Mouse (Mus musculus): ENCODE measurements around the gene Slc1a4. TPM values are rescaled to one million over a fixed set of nuclear protein-coding genes. Genes with fewer than 3 reads are reported as not detected.

Slc1a4 gene
- polyA plus RNA-seq, 2 experiments: 4.3 to 6.5 TPM

DNA sequence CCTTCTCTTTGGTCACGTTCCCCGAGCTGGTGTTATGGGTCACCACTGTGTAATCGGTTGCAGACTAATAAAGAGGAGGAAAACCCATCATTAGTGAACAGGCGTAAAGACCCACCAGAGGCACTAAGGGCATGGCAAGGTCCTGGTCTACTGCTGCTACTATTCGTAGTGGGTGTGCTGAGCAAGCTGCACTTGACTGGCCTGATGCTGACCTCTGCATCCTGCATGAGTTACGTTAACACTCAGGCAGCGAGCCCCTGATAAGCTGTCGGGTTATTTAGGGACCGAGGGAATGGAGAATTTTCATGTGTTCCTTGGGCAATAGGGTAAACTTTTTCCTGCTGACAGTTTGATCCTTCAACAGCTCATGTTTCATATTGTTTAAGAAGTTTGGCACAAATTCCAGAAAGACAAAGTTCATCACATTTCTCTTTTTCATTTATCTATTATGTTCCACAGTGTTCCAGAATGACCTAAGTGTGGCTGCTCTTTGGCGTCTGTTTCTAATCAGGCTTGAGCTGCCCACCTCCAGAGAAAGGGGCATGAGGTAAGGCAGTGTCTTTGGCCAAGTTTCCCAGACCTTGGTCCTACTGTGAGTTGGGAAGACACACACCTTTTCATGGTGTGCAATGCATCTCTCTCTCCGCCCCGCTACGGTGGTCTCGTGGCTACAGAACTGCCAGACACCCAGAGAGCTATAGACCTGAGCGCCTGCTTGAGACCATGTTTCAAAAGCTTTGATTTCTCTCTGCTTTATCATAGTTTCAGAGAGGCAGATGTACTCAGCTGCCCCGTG lies 13.7 kb downstream of the Slc1a4 start:
- ATAC-seq (ENCODE audit: insufficient read depth) (no peak), DNase-seq (ENCODE audit: low read depth in 3 of 3, low spot score in 3 of 3) (no peak)
- Histone ChIP-seq H3K4me3 (ENCODE audit: insufficient read depth in 1 of 2, low read depth in 2 of 2, low read length in 2 of 2) (no peak overlapping the region), H3K9me3 (ENCODE audit: control insufficient read depth, low read length) (no peaks in the 10 kb centered on the region), H3K27me3 (ENCODE audit: control insufficient read depth, insufficient read depth, low read length) (no peaks in the 10 kb centered on the region), H3K36me3 (replicated peaks; ENCODE audit: control insufficient read depth, insufficient read depth, low read depth) (no peaks in the 10 kb centered on the region), H3K4me1 (replicated peaks; ENCODE audit: control insufficient read depth in 2 of 2, insufficient read depth in 2 of 2, low read length in 1 of 2) (peaks cover 0 to 2% of the 10 kb centered on the region in 2 experiments; a peak in 1 of 4 replicates), H3K4me2 (ENCODE audit: low read depth) (no peak overlapping the region), H3K27ac (no peak overlapping the region), H3K9ac (replicated peaks) (no peak overlapping the region)
- TF ChIP-seq CTCF (IDR thresholded peaks at IDR 0.05; ENCODE audit: low read depth) (no peak), EP300 (IDR thresholded peaks at IDR 0.05; ENCODE audit: low read depth) (no peak)
- 71% methylated on average over 16 of the region's 16 CpGs for WGBS (ENCODE audit: insufficient replicate concordance)

DNA sequence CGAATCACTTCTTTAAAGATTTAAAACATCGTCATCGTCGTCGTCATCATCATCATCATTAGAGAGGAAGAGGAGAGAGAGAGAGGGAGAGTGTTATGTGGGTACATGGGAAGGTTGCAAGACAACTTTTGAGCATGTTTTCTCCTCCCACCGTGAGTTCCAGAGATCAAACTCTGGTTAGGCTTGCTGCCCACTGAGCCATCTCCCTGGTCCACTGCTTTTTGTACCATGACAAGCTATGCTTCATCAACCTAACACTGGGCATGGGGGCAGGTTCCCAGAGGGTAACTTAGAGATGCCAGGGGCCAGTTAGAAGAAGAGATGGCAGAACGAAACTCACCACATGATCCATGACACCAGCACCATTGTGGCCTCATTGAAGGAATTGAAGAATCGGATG lies 18.9 kb downstream of the Slc1a4 start:
- Histone ChIP-seq H3K36me3 (replicated peaks; ENCODE audit: control insufficient read depth, insufficient read depth, low read depth) (no peaks in the 10 kb centered on the region; the same call in 1 of the 2 replicates), H3K9me3 (ENCODE audit: control insufficient read depth, low read length) (no peaks in the 10 kb centered on the region), H3K27ac (no peak overlapping the region), H3K4me1 (replicated peaks; ENCODE audit: control insufficient read depth in 2 of 2, insufficient read depth in 2 of 2, low read length in 1 of 2) (no peaks in the 10 kb centered on the region), H3K9ac (replicated peaks) (no peak overlapping the region), H3K4me3 (ENCODE audit: insufficient read depth in 1 of 2, low read depth in 2 of 2, low read length in 2 of 2) (no peak overlapping the region), H3K27me3 (ENCODE audit: control insufficient read depth, insufficient read depth, low read length) (no peaks in the 10 kb centered on the region), H3K4me2 (ENCODE audit: low read depth) (no peak overlapping the region)
- no peak for DNase-seq (ENCODE audit: low read depth in 3 of 3, low spot score in 3 of 3)
- WGBS (ENCODE audit: insufficient replicate concordance): 75% methylated on average over 8 of the region's 8 CpGs
- ATAC-seq (ENCODE audit: insufficient read depth): no peak
- TF ChIP-seq EP300 (IDR thresholded peaks at IDR 0.05; ENCODE audit: low read depth) (no peak), CTCF (IDR thresholded peaks at IDR 0.05; ENCODE audit: low read depth) (no peak)

DNA sequence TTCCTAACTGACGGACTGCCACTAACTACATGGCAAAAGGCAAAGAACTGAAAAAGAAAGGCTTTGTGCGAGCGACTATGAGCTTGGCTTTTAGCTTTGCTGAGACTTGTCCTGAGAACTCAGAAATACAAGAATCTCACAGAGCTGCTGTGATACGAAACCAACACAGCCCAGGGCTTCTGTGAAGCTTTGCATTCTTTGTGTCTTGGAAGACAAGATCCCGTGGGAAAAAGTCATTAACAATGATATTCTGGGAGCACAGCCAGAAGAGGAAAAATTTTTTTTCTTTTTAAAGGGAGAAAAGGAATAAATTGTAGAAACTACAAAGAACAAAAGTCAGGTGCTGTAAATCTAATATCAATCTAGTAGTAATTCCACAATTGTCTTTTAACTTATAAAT lies 23.5 kb downstream of the Slc1a4 start:
- 71% methylated on average over 5 of the region's 5 CpGs for WGBS (ENCODE audit: insufficient replicate concordance)
- no peak overlapping the region for H3K9ac ChIP-seq (replicated peaks)
- no peak overlapping the region for H3K4me2 ChIP-seq (ENCODE audit: low read depth)
- DNase-seq (ENCODE audit: low read depth in 3 of 3, low spot score in 3 of 3) (no peak), ATAC-seq (ENCODE audit: insufficient read depth) (no peak)
- TF ChIP-seq CTCF (IDR thresholded peaks at IDR 0.05; ENCODE audit: low read depth) (no peak), EP300 (IDR thresholded peaks at IDR 0.05; ENCODE audit: low read depth) (no peak)
- H3K4me3 ChIP-seq (ENCODE audit: insufficient read depth in 1 of 2, low read depth in 2 of 2, low read length in 2 of 2): no peak overlapping the region
- H3K27ac ChIP-seq: no peak overlapping the region
- H3K36me3 ChIP-seq (replicated peaks; ENCODE audit: control insufficient read depth, insufficient read depth, low read depth): no peaks in the 10 kb centered on the region; the same call in none of the 2 replicates
- H3K9me3 ChIP-seq (ENCODE audit: control insufficient read depth, low read length): no peaks in the 10 kb centered on the region
- H3K4me1 ChIP-seq (replicated peaks; ENCODE audit: control insufficient read depth in 2 of 2, insufficient read depth in 2 of 2, low read length in 1 of 2): no peaks in the 10 kb centered on the region
- no peaks in the 10 kb centered on the region for H3K27me3 ChIP-seq (ENCODE audit: control insufficient read depth, insufficient read depth, low read length)

DNA sequence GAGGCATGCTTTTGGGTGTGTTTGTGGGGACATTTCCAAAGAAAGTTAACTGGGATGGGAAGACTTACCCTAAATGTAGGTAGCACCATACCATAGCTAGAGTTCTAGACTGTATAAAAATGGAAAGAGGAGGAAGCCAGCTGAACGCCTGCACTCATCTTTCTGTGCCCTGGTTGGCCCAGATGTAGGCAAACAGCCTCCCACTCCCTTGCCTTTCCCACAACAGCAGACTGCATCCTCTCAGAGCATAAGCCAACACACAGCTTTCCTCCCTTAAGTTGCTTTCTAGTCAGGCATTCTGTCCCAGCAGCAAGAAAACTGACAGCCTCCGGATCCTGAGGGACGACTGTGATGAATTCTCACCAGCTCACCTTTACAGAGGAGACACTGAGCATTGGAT lies 25.1 kb downstream of the Slc1a4 start:
- no peak for TF ChIP-seq CTCF (IDR thresholded peaks at IDR 0.05; ENCODE audit: low read depth)
- TF ChIP-seq EP300 (IDR thresholded peaks at IDR 0.05; ENCODE audit: low read depth): no peak
- H3K4me3 ChIP-seq (ENCODE audit: insufficient read depth in 1 of 2, low read depth in 2 of 2, low read length in 2 of 2): no peak overlapping the region
- no peak overlapping the region for H3K9ac ChIP-seq (replicated peaks)
- no peak for DNase-seq (ENCODE audit: low read depth in 3 of 3, low spot score in 3 of 3)
- ATAC-seq (ENCODE audit: insufficient read depth): no peak
- no peaks in the 10 kb centered on the region for H3K9me3 ChIP-seq (ENCODE audit: control insufficient read depth, low read length)
- no peak overlapping the region for H3K27ac ChIP-seq
- 87% methylated on average over 3 of the region's 3 CpGs for WGBS (ENCODE audit: insufficient replicate concordance)
- no peaks in the 10 kb centered on the region for H3K27me3 ChIP-seq (ENCODE audit: control insufficient read depth, insufficient read depth, low read length)
- no peak overlapping the region for H3K4me2 ChIP-seq (ENCODE audit: low read depth)
- H3K36me3 ChIP-seq (replicated peaks; ENCODE audit: control insufficient read depth, insufficient read depth, low read depth): peaks cover 3% of the 10 kb centered on the region
- H3K4me1 ChIP-seq (replicated peaks; ENCODE audit: control insufficient read depth in 2 of 2, insufficient read depth in 2 of 2, low read length in 1 of 2): no peaks in the 10 kb centered on the region

DNA sequence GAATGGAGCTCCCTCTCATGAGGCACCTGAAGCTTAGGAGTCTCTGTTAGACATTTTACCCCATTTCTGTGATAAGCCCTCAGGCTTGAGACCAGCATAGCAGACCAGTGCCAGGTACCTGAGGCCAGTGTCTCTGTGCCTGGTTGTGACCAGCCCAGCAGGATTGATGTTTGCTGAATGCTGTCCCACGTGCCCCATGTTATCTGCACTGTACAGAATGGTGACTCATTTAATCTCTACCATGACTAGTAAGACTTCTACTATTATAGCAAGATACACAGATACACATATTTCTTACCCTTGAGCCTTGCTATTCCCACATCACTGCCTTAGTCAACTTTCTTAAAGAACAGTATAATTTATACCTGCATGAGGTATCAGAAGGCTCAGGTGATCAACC lies 26.9 kb downstream of the Slc1a4 start:
- DNase-seq (ENCODE audit: low read depth in 3 of 3, low spot score in 3 of 3): no peak
- peak; percentile 35; the same call in 1 of the 2 replicates for ATAC-seq (ENCODE audit: insufficient read depth)
- H3K4me1 ChIP-seq (replicated peaks; ENCODE audit: control insufficient read depth in 2 of 2, insufficient read depth in 2 of 2, low read length in 1 of 2): peaks cover 0 to 3% of the 10 kb centered on the region in 2 experiments; a peak in 1 of 4 replicates
- 20% methylated on average over 1 of the region's 1 CpGs for WGBS (ENCODE audit: insufficient replicate concordance)
- H3K9ac ChIP-seq (replicated peaks): no peak overlapping the region
- H3K9me3 ChIP-seq (ENCODE audit: control insufficient read depth, low read length): no peaks in the 10 kb centered on the region
- no peaks in the 10 kb centered on the region for H3K27me3 ChIP-seq (ENCODE audit: control insufficient read depth, insufficient read depth, low read length)
- H3K27ac ChIP-seq: no peak overlapping the region
- peaks cover 3% of the 10 kb centered on the region; the same call in 1 of the 2 replicates for H3K36me3 ChIP-seq (replicated peaks; ENCODE audit: control insufficient read depth, insufficient read depth, low read depth)
- TF ChIP-seq CTCF (IDR thresholded peaks at IDR 0.05; ENCODE audit: low read depth): no peak
- TF ChIP-seq EP300 (IDR thresholded peaks at IDR 0.05; ENCODE audit: low read depth): no peak
- no peak overlapping the region for H3K4me3 ChIP-seq (ENCODE audit: insufficient read depth in 1 of 2, low read depth in 2 of 2, low read length in 2 of 2)
- no peak overlapping the region for H3K4me2 ChIP-seq (ENCODE audit: low read depth)

Measured in liver, embryonic 14.5 days (tissue).